19 mouse cellular contexts compared by ENCODE assay signal in the genomic region with DNA sequence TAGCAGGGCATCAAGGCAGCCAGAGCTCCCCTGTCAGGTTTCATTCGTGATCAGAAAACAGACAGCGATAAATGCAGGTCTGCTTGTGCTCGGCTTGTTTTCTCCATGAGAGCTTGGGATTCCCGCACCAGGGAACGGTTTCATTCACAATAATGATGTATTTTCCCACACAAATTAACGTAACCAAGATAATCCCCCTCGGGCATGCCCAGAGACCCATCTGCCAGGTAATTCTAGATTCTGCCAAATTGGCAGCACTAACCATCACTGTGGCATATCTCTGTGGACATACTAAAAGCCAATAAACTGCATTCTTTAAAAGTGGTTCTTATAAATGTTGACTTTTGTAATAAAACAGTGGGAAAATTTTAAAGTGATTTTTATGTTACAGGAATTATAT. TPM values are rescaled to one million over a fixed set of nuclear protein-coding genes. Genes with fewer than 3 reads are reported as not detected.
DNase-seq lines count a peak whose midpoint lies in the region; ATAC-seq and TF ChIP-seq lines count a peak whose summit lies in the region.
"Had no signal": no experiment of that assay in that cellular context is flagged by ENCODE, and none has a peak within 500 bp of the region (broad histone marks: within the 10 kb centered on the region; RNA-seq: fewer than 3 reads in every experiment).

No protein-coding gene starts in this region.

- peak; percentile 51; the same call in 1 of the 2 replicates for ATAC-seq in hindbrain, embryonic 15.5 days (ENCODE audit: low FRiP score, low read depth)
- ATAC-seq in hindbrain, embryonic 11.5 days (ENCODE audit: low FRiP score), result no peak
- ATAC-seq in erythroid progenitor cell, adult 5-6 weeks (replicated peaks; ENCODE audit: low FRiP score, poor library complexity, severe bottlenecking), result no peak
- ATAC-seq in stomach, postnatal 0 days (ENCODE audit: low FRiP score, low TSS enrichment), result no peak
- ATAC-seq: intestine, postnatal 0 days; liver, embryonic 12.5 days had no signal

- H3K36me3 ChIP-seq in hindbrain, embryonic 15.5 days, result no peaks in the 10 kb centered on the region
- no peaks in the 10 kb centered on the region for H3K36me3 ChIP-seq in hindbrain, embryonic 11.5 days (ENCODE audit: control insufficient read depth, insufficient read depth, low read length)
- H3K36me3 ChIP-seq in stomach, postnatal 0 days (ENCODE audit: control insufficient read depth, insufficient read depth, low read length), result no peaks in the 10 kb centered on the region
- H3K36me3 ChIP-seq: liver, embryonic 12.5 days; neural tube, embryonic 12.5 days had no signal

- no peak overlapping the region for H3K4me2 ChIP-seq in hindbrain, embryonic 15.5 days
- H3K4me2 ChIP-seq in hindbrain, embryonic 11.5 days (replicated peaks; ENCODE audit: low read depth, low read length), result no peak overlapping the region
- no peak overlapping the region for H3K4me2 ChIP-seq in stomach, postnatal 0 days (replicated peaks; ENCODE audit: low read depth)
- H3K4me2 ChIP-seq: liver, embryonic 12.5 days; lung, embryonic 14.5 days; neural tube, embryonic 12.5 days had no signal

- TF ChIP-seq POLR2A in brain, embryonic 14.5 days (IDR thresholded peaks at IDR 0.05; ENCODE audit: borderline replicate concordance, extremely low read depth, insufficient read depth, insufficient read length, poor library complexity, severe bottlenecking), result no peak

- H3K9me3 ChIP-seq in hindbrain, embryonic 15.5 days, result no peaks in the 10 kb centered on the region
- H3K9me3 ChIP-seq in hindbrain, embryonic 11.5 days (ENCODE audit: control insufficient read depth, low read length), result no peaks in the 10 kb centered on the region
- no peaks in the 10 kb centered on the region for H3K9me3 ChIP-seq in stomach, postnatal 0 days (ENCODE audit: control insufficient read depth, low read length)
- H3K9me3 ChIP-seq: liver, embryonic 12.5 days; neural tube, embryonic 12.5 days had no signal

- H3K27me3 ChIP-seq in hindbrain, embryonic 15.5 days, result no peaks in the 10 kb centered on the region
- H3K27me3 ChIP-seq in hindbrain, embryonic 11.5 days (ENCODE audit: control insufficient read depth, insufficient read depth, low read length), result no peaks in the 10 kb centered on the region
- no peaks in the 10 kb centered on the region for H3K27me3 ChIP-seq in stomach, postnatal 0 days (ENCODE audit: control insufficient read depth, insufficient read depth, low read length)
- H3K27me3 ChIP-seq: liver, embryonic 12.5 days; neural tube, embryonic 12.5 days had no signal

- TF ChIP-seq EP300 in stomach, postnatal 0 days (optimal IDR thresholded peaks at IDR 0.05), result no peak

- WGBS in hindbrain, embryonic 15.5 days, result 53% methylated on average over 7 of the region's 7 CpGs
- WGBS in hindbrain, embryonic 11.5 days, result 88% methylated on average over 7 of the region's 7 CpGs
- 76% methylated on average over 7 of the region's 7 CpGs for WGBS in stomach, postnatal 0 days

- H3K4me1 ChIP-seq in hindbrain, embryonic 15.5 days (replicated peaks), result no peaks in the 10 kb centered on the region
- no peaks in the 10 kb centered on the region for H3K4me1 ChIP-seq in hindbrain, embryonic 11.5 days (replicated peaks; ENCODE audit: control insufficient read depth, insufficient read depth, low read length)
- no peaks in the 10 kb centered on the region for H3K4me1 ChIP-seq in stomach, postnatal 0 days (replicated peaks; ENCODE audit: control insufficient read depth, insufficient read depth)
- H3K4me1 ChIP-seq: liver, embryonic 12.5 days; neural tube, embryonic 12.5 days had no signal

- no peak overlapping the region for H3K9ac ChIP-seq in hindbrain, embryonic 15.5 days
- H3K9ac ChIP-seq in hindbrain, embryonic 11.5 days (ENCODE audit: low read depth, low read length), result no peak overlapping the region
- H3K9ac ChIP-seq in stomach, postnatal 0 days (ENCODE audit: low read length), result no peak overlapping the region
- H3K9ac ChIP-seq: liver, embryonic 12.5 days; lung, embryonic 14.5 days; neural tube, embryonic 12.5 days had no signal

- H3K27ac ChIP-seq in hindbrain, embryonic 15.5 days (replicated peaks), result no peak overlapping the region
- H3K27ac ChIP-seq in hindbrain, embryonic 11.5 days (ENCODE audit: low read depth, low read length), result no peak overlapping the region
- H3K27ac ChIP-seq in stomach, postnatal 0 days (replicated peaks), result no peak overlapping the region
- H3K27ac ChIP-seq: liver, embryonic 12.5 days; macrophage; neural tube, embryonic 12.5 days had no signal

- DNase-seq in hindbrain, embryonic 11.5 days (ENCODE audit: low spot score), result no peak
- DNase-seq in brain, embryonic 14.5 days (ENCODE audit: low read depth), result peak; percentile 85
- peak; percentile 25 to 35 for DNase-seq in cerebellum, adult 18-20 months
- peak; percentile 56 to 64 for DNase-seq in cerebellum, postnatal 36 days
- DNase-seq in spleen, postnatal 14 days (ENCODE audit: low spot score in 2 of 2), result no peak
- DNase-seq in stomach, postnatal 0 days (ENCODE audit: low spot score), result no peak
- DNase-seq: heart, postnatal 4 days; lung, embryonic 14.5 days; right cerebral cortex, postnatal 4 days; thymus, postnatal 4 days had no signal

- H3K4me3 ChIP-seq in hindbrain, embryonic 15.5 days, result no peak overlapping the region
- no peak overlapping the region for H3K4me3 ChIP-seq in hindbrain, embryonic 11.5 days (ENCODE audit: low read depth, low read length)
- H3K4me3 ChIP-seq in stomach, postnatal 0 days (ENCODE audit: low read depth, low read length), result no peak overlapping the region
- H3K4me3 ChIP-seq: erythroblast, embryonic 14.5 days; liver, embryonic 12.5 days; neural tube, embryonic 12.5 days had no signal

- TF ChIP-seq CTCF in brain, embryonic 14.5 days (IDR thresholded peaks at IDR 0.05; ENCODE audit: borderline replicate concordance, extremely low read depth, insufficient read depth, insufficient read length), result no peak
- TF ChIP-seq CTCF in stomach, postnatal 0 days (IDR thresholded peaks at IDR 0.05; ENCODE audit: low read depth), result no peak

RNA-seq across cellular contexts. Expression of gene Tph2, which starts 6.4 kb away (rescaled TPM):
- 8.4 and 8.8 TPM in 2 replicates for polyA plus RNA-seq in hindbrain, embryonic 15.5 days (2015; fragmentation: Nextera tagmentation; extraction: Ambion mirVana)
- 0.57 and 1.7 TPM in 2 replicates for polyA plus RNA-seq in hindbrain, embryonic 11.5 days (2014; fragmentation: Nextera tagmentation; extraction: Ambion mirVana)
- 1.6 and 3.2 TPM in 2 replicates for polyA plus RNA-seq in brain, embryonic 14.5 days (2012; rRNA removed)
- total RNA-seq in erythroid progenitor cell, adult 5-6 weeks (2015; ENCODE audit: low replicate concordance), result not detected in 2 replicates
- total RNA-seq in erythroid progenitor cell, adult 5-6 weeks (2017; ENCODE audit: low replicate concordance), result not detected in 2 replicates
- polyA plus RNA-seq in stomach, postnatal 0 days (2015; fragmentation: Nextera tagmentation; extraction: Ambion mirVana), result not detected in 2 replicates
- total RNA-seq: granulocyte monocyte progenitor cell, adult 5-6 weeks; heart, postnatal 4 days had no signal
- polyA plus RNA-seq: erythroblast, embryonic 14.5 days; heart, embryonic 14.5 days; intestine, postnatal 0 days; liver, embryonic 12.5 days; macrophage had no signal

Comparison
In these comparisons a context has a peak if more than half of its experiments do, and no peak if none do; other contexts are left out.
1. DNase-seq: peak in brain, embryonic 14.5 days (single experiment), cerebellum, adult 18-20 months (2 of 2) and cerebellum, postnatal 36 days (2 of 2); none in hindbrain, embryonic 11.5 days (single experiment), spleen, postnatal 14 days (0 of 2) and stomach, postnatal 0 days (single experiment).